Mouse (Mus musculus) midbrain, embryonic 16.5 days (tissue): ENCODE measurements at regions not wholly inside any gene's neighbourhood (a gene's known extent, or its start where the extent isn't known, plus 50 kb on each side); places are given as distances from the start of the nearest gene placed in this dataset.

Source experiments
- ATAC-seq: fragments of 200-750 bp; cut with Nextera tagmentation; 2 replicates; pipeline ENCODE4 v1.8.0; 2017; ENCODE audit warnings: moderate TSS enrichment
- H3K27ac ChIP-seq: fragments of 300-500 bp; sonication (generic); 2 replicates; pipeline ENCODE4 v1.5.1; 2014; ENCODE audit warnings: mild to moderate bottlenecking, low read length, mixed read lengths
- H3K27me3 ChIP-seq: fragments of 300-500 bp; sonication (generic); 2 replicates; pipeline ENCODE4 v1.6.1; 2014; ENCODE audit warnings: low read depth, low read length, mixed read lengths; ENCODE audit not compliant: control insufficient read depth, insufficient read depth
- H3K36me3 ChIP-seq: fragments of 300-500 bp; sonication (generic); 2 replicates; pipeline ENCODE4 v1.6.1; 2014; ENCODE audit warnings: mild to moderate bottlenecking, low read length, moderate library complexity, mixed read lengths; ENCODE audit not compliant: control insufficient read depth, insufficient read depth
- H3K4me1 ChIP-seq: fragments of 300-500 bp; sonication (generic); 2 replicates; pipeline ENCODE4 v1.6.1; 2014; ENCODE audit warnings: mild to moderate bottlenecking, low read length, mixed read lengths; ENCODE audit not compliant: control insufficient read depth, insufficient read depth
- H3K4me2 ChIP-seq: fragments of 300-500 bp; sonication (generic); 2 replicates; pipeline ENCODE4 v1.6.1; 2014; ENCODE audit warnings: mild to moderate bottlenecking, low read length, mixed read lengths
- H3K4me3 ChIP-seq: fragments of 300-500 bp; sonication (generic); 2 replicates; pipeline ENCODE4 v1.5.1; 2014; ENCODE audit warnings: low read depth, mild to moderate bottlenecking, low read length, moderate library complexity, mixed read lengths
- H3K9ac ChIP-seq: fragments of 300-500 bp; sonication (generic); 2 replicates; pipeline ENCODE4 v1.6.1; 2014; ENCODE audit warnings: low read depth, low read length, mixed read lengths
- H3K9me3 ChIP-seq: fragments of 300-500 bp; sonication (generic); replicated peaks from 2 replicates; pipeline ENCODE4 v1.6.1; 2014; ENCODE audit warnings: mild to moderate bottlenecking, low read length, mixed read lengths; ENCODE audit not compliant: control insufficient read depth, poor library complexity, severe bottlenecking
- WGBS: fragments of 180-500 bp; shearing (Covaris S2); extraction: QIAGEN DNeasy Blood & Tissue Kit; methylation state at CpG from one replicate; pipeline ENCODE4 v1.1.7; 2014; 5-methylcytosine and 5-hydroxymethylcytosine counted together

- WGBS = 100% methylated on average over 1 of the region's 1 CpGs
- Histone ChIP-seq H3K27ac (no peak overlapping the region), H3K4me3 (no peak overlapping the region), H3K9me3 (no peaks in the 10 kb centered on the region), H3K4me2 (no peak overlapping the region), H3K27me3 (no peaks in the 10 kb centered on the region), H3K36me3 (no peaks in the 10 kb centered on the region), H3K4me1 (no peaks in the 10 kb centered on the region), H3K9ac (no peak overlapping the region)
- no peak for ATAC-seq
Observed at GRCm38 (mm10) chr6:100370828-100371227, 83.5 kb upstream of the Rybp start.

- Histone ChIP-seq H3K4me3 (no peak overlapping the region), H3K27ac (no peak overlapping the region), H3K4me1 (no peaks in the 10 kb centered on the region), H3K9me3 (no peaks in the 10 kb centered on the region), H3K9ac (no peak overlapping the region), H3K4me2 (no peak overlapping the region), H3K27me3 (no peaks in the 10 kb centered on the region), H3K36me3 (no peaks in the 10 kb centered on the region)
- 90% methylated on average over 5 of the region's 5 CpGs for WGBS
- no peak for ATAC-seq
Observed at GRCm38 (mm10) chr6:100370358-100370757, 83.1 kb upstream of the Rybp start.

GRCm38 (mm10) chr6:100366231-100366630, 78.9 kb upstream of the Rybp start:
- Histone ChIP-seq H3K27me3 (no peaks in the 10 kb centered on the region), H3K4me2 (no peak overlapping the region), H3K9ac (no peak overlapping the region), H3K36me3 (no peaks in the 10 kb centered on the region), H3K4me3 (no peak overlapping the region), H3K27ac (no peak overlapping the region), H3K9me3 (no peaks in the 10 kb centered on the region), H3K4me1 (no peaks in the 10 kb centered on the region)
- 64% methylated on average over 8 of the region's 8 CpGs for WGBS
- ATAC-seq = no peak

GRCm38 (mm10) chr6:100365791-100366190, 78.5 kb upstream of the Rybp start:
- Histone ChIP-seq H3K4me3 (no peak overlapping the region), H3K36me3 (no peaks in the 10 kb centered on the region), H3K27ac (no peak overlapping the region), H3K9me3 (no peaks in the 10 kb centered on the region), H3K4me1 (no peaks in the 10 kb centered on the region), H3K9ac (no peak overlapping the region), H3K27me3 (no peaks in the 10 kb centered on the region), H3K4me2 (no peak overlapping the region)
- ATAC-seq = no peak
- WGBS = 86% methylated on average over 4 of the region's 4 CpGs

- Histone ChIP-seq H3K9ac (no peak overlapping the region), H3K36me3 (no peaks in the 10 kb centered on the region), H3K4me2 (no peak overlapping the region), H3K27me3 (no peaks in the 10 kb centered on the region), H3K9me3 (no peaks in the 10 kb centered on the region), H3K27ac (no peak overlapping the region), H3K4me1 (no peaks in the 10 kb centered on the region), H3K4me3 (no peak overlapping the region)
- ATAC-seq = no peak
- WGBS = 68% methylated on average over 5 of the region's 5 CpGs
Observed at GRCm38 (mm10) chr6:100363683-100364082, 76.4 kb upstream of the Rybp start.

- H3K9ac ChIP-seq = no peak overlapping the region
- no peak overlapping the region for H3K4me2 ChIP-seq
- 84% methylated on average over 11 of the region's 11 CpGs for WGBS
- H3K4me1 ChIP-seq = no peaks in the 10 kb centered on the region
- H3K27me3 ChIP-seq = no peaks in the 10 kb centered on the region
- no peak overlapping the region for H3K27ac ChIP-seq
- no peak for ATAC-seq
- no peaks in the 10 kb centered on the region for H3K36me3 ChIP-seq
- no peaks in the 10 kb centered on the region for H3K9me3 ChIP-seq
- no peak overlapping the region for H3K4me3 ChIP-seq
Observed at GRCm38 (mm10) chr6:100356617-100357399, 69.5 kb upstream of the Rybp start.

GRCm38 (mm10) chr6:100355858-100356257, 68.6 kb upstream of the Rybp start:
- 72% methylated on average over 9 of the region's 9 CpGs for WGBS
- Histone ChIP-seq H3K36me3 (no peaks in the 10 kb centered on the region), H3K27ac (no peak overlapping the region)

GRCm38 (mm10) chr6:100347481-100347880, 60.2 kb upstream of the Rybp start:
- Histone ChIP-seq H3K4me2 (no peak overlapping the region), H3K27ac (no peak overlapping the region), H3K4me3 (no peak overlapping the region), H3K9me3 (no peaks in the 10 kb centered on the region), H3K27me3 (no peaks in the 10 kb centered on the region), H3K4me1 (no peaks in the 10 kb centered on the region), H3K36me3 (no peaks in the 10 kb centered on the region), H3K9ac (no peak overlapping the region)
- ATAC-seq = no peak
- WGBS = 85% methylated on average over 7 of the region's 7 CpGs

More at GRCm38 (mm10) chr6:100355858-100356257, 68.6 kb upstream of the Rybp start:
- H3K4me1 ChIP-seq = no peaks in the 10 kb centered on the region
- H3K4me3 ChIP-seq = no peak overlapping the region
- no peak for ATAC-seq
- H3K27me3 ChIP-seq = no peaks in the 10 kb centered on the region
- no peaks in the 10 kb centered on the region for H3K9me3 ChIP-seq
- no peak overlapping the region for H3K9ac ChIP-seq
- H3K4me2 ChIP-seq = no peak overlapping the region

- no peaks in the 10 kb centered on the region for H3K36me3 ChIP-seq
- no peak for ATAC-seq
- WGBS = 91% methylated on average over 3 of the region's 3 CpGs
- H3K4me2 ChIP-seq = no peak overlapping the region
- no peaks in the 10 kb centered on the region for H3K27me3 ChIP-seq
- H3K27ac ChIP-seq = no peak overlapping the region
- no peaks in the 10 kb centered on the region for H3K9me3 ChIP-seq
- no peak overlapping the region for H3K4me3 ChIP-seq
- no peak overlapping the region for H3K9ac ChIP-seq
- H3K4me1 ChIP-seq = no peaks in the 10 kb centered on the region
Observed at GRCm38 (mm10) chr6:100345073-100345472, 57.8 kb upstream of the Rybp start.
